Mouse (Mus musculus) bone marrow, adult 2 months (tissue): ENCODE data around the gene Sema6b.

Experiments used
- CTCF ChIP-seq: fragments of 200-500 bp; IDR thresholded peaks from 2 replicates; pipeline ENCODE4 v1.5.1; 2011; ENCODE audit warnings: low read length, control low read depth; ENCODE audit not compliant: control insufficient read depth, insufficient read depth
- POLR2A ChIP-seq: fragments of 200-500 bp; IDR thresholded peaks from 2 replicates; pipeline ENCODE4 v1.6.1; 2011; ENCODE audit warnings: low read depth, mild to moderate bottlenecking, control low read depth, low read length, borderline replicate concordance; ENCODE audit not compliant: control insufficient read depth

GRCm38 (mm10) chr17:56169830-56170229 lies 29.7 kb upstream of the Sema6b start:
- TF ChIP-seq CTCF: no peak
- TF ChIP-seq POLR2A: no peak
